Mouse (Mus musculus) heart, embryonic 10.5 days (tissue): Measurements from ENCODE around the gene Fbxo24. TPM values are rescaled to one million over a fixed set of nuclear protein-coding genes. Genes with fewer than 3 reads are reported as not detected.

Experiments
- DNase-seq: peaks from one replicate; pipeline ENCODE4 v3.0.0-alpha.2; 2017; ENCODE audit warnings: low spot score
- H3K27ac ChIP-seq: fragments of 300-500 bp; sonication (generic); 2 replicates; pipeline ENCODE4 v1.5.1; 2016; ENCODE audit warnings: mild to moderate bottlenecking
- H3K27me3 ChIP-seq: fragments of 300-500 bp; sonication (generic); 2 replicates; pipeline ENCODE4 v1.6.1; 2016; ENCODE audit warnings: mild to moderate bottlenecking; ENCODE audit not compliant: poor library complexity, insufficient read depth, severe bottlenecking
- H3K36me3 ChIP-seq: fragments of 300-500 bp; sonication (generic); 2 replicates; pipeline ENCODE4 v1.6.1; 2016; ENCODE audit warnings: mild to moderate bottlenecking, moderate library complexity
- H3K4me1 ChIP-seq: fragments of 300-500 bp; sonication (generic); 2 replicates; pipeline ENCODE4 v1.6.1; 2016; ENCODE audit warnings: mild to moderate bottlenecking
- H3K4me3 ChIP-seq: fragments of 300-500 bp; sonication (generic); 2 replicates; pipeline ENCODE4 v1.5.1; 2016; ENCODE audit warnings: mild to moderate bottlenecking, moderate library complexity
- H3K9me3 ChIP-seq: fragments of 300-500 bp; sonication (generic); 2 replicates; pipeline ENCODE4 v1.6.1; 2016; ENCODE audit warnings: mild to moderate bottlenecking, moderate library complexity
- WGBS: fragments of 180-500 bp; shearing (Covaris S2); methylation state at CpG from one replicate; pipeline ENCODE4 v1.1.7; 2016; 5-methylcytosine and 5-hydroxymethylcytosine counted together
- polyA plus RNA-seq: library from polyadenylated mRNA; unstranded; fragments of >200 nt; fragmentation: Nextera tagmentation; extraction: Ambion mirVana; gene quantifications from 2 replicates; pipeline ENCODE4 v1.2.1, GENCODE M21; 2016

The Fbxo24 gene
- polyA plus RNA-seq, 1 experiment from 2014 or later, result 0.31 TPM

- Histone ChIP-seq H3K27ac (no peak overlapping the region), H3K4me3 (no peak overlapping the region), H3K4me1 (peaks cover 8% of the 10 kb centered on the region; the same call in 1 of the 2 replicates), H3K36me3 (no peaks in the 10 kb centered on the region), H3K9me3 (no peaks in the 10 kb centered on the region), H3K27me3 (peaks cover 22% of the 10 kb centered on the region; the same call in 1 of the 2 replicates)
- peak; percentile 65 for DNase-seq
- 67% methylated on average over 6 of the region's 6 CpGs for WGBS
Observed at GRCm38 (mm10) chr5:137565744-137566143, 63.1 kb downstream of the Fbxo24 start.

GRCm38 (mm10) chr5:137562965-137563364 lies 65.8 kb downstream of the Fbxo24 start:
- Histone ChIP-seq H3K27ac (no peak overlapping the region), H3K4me3 (no peak overlapping the region), H3K27me3 (peaks cover 18% of the 10 kb centered on the region; the same call in 1 of the 2 replicates), H3K36me3 (no peaks in the 10 kb centered on the region), H3K4me1 (no peaks in the 10 kb centered on the region), H3K9me3 (no peaks in the 10 kb centered on the region)
- no peak for DNase-seq
- WGBS, result 54% methylated on average over 10 of the region's 10 CpGs

Other genes starting within 250 kb of the Fbxo24 start
- gene Zan, start 151.9 kb downstream of the Fbxo24 start, polyA plus RNA-seq, result 0.04 and 0.25 TPM in 2 replicates
- 50.6 and 56.6 TPM in 2 replicates for gene Pop7, start 126.5 kb downstream of the Fbxo24 start, polyA plus RNA-seq
- 8.0 and 10.8 TPM in 2 replicates for gene Gigyf1, start 110.5 kb downstream of the Fbxo24 start, polyA plus RNA-seq
- gene Epo, start 95.8 kb downstream of the Fbxo24 start, polyA plus RNA-seq, result 0.28 and 2.3 TPM in 2 replicates
- gene Gnb2, start 95.5 kb downstream of the Fbxo24 start, polyA plus RNA-seq, result 287 and 294 TPM in 2 replicates
- 0.07 TPM in 1 of 2 replicates, not detected in the other for gene Actl6b, start 75.5 kb downstream of the Fbxo24 start, polyA plus RNA-seq
- gene Tfr2, start 59.2 kb downstream of the Fbxo24 start, polyA plus RNA-seq, result 4.0 and 4.9 TPM in 2 replicates
- gene Mospd3, start 27.9 kb downstream of the Fbxo24 start, polyA plus RNA-seq, result 14.3 and 16.0 TPM in 2 replicates
- 114 and 137 TPM in 2 replicates for gene Pcolce, start 15.2 kb downstream of the Fbxo24 start, polyA plus RNA-seq
- 23.3 and 23.7 TPM in 2 replicates for gene Lrch4, start 119 bp upstream of the Fbxo24 start, polyA plus RNA-seq
- 7.7 and 9.8 TPM in 2 replicates for gene Gm20605, start 173 bp upstream of the Fbxo24 start, polyA plus RNA-seq
- gene Sap25, start 12.3 kb upstream of the Fbxo24 start, polyA plus RNA-seq, result 4.8 and 6.4 TPM in 2 replicates
- gene Irs3, start 16.7 kb upstream of the Fbxo24 start, polyA plus RNA-seq, result 0.60 and 0.74 TPM in 2 replicates
- gene Agfg2, start 55.7 kb upstream of the Fbxo24 start, polyA plus RNA-seq, result 31.9 and 34.0 TPM in 2 replicates
- 1.4 TPM in 2 replicates for gene Nyap1, start 112.6 kb upstream of the Fbxo24 start, polyA plus RNA-seq
- 147 and 165 TPM in 2 replicates for gene Tsc22d4, start 116.7 kb upstream of the Fbxo24 start, polyA plus RNA-seq
- 31.3 and 49.2 TPM in 2 replicates for gene Ppp1r35, start 149.8 kb upstream of the Fbxo24 start, polyA plus RNA-seq
- 7.1 and 10.4 TPM in 2 replicates for gene Mepce, start 158.7 kb upstream of the Fbxo24 start, polyA plus RNA-seq
- 10.0 and 12.5 TPM in 2 replicates for gene Zcwpw1, start 158.8 kb upstream of the Fbxo24 start, polyA plus RNA-seq
- 1.3 and 2.0 TPM in 2 replicates for gene Pilra, start 207.3 kb upstream of the Fbxo24 start, polyA plus RNA-seq
- 0.26 and 0.28 TPM in 2 replicates for gene Pilrb1, start 229.1 kb upstream of the Fbxo24 start, polyA plus RNA-seq
- gene Pilrb2, start 242.8 kb upstream of the Fbxo24 start, polyA plus RNA-seq, result 0.64 and 1.0 TPM in 2 replicates